Mouse (Mus musculus) duodenum, adult 2 months (tissue): ENCODE results near the gene Cdc25a. TPM values are rescaled to one million over a fixed set of nuclear protein-coding genes. Genes with fewer than 3 reads are reported as not detected.

Experiments used
- polyA plus RNA-seq: library from polyadenylated mRNA; depleted of rRNA; stranded (reverse); fragments of >200 nt; gene quantifications from 2 replicates; pipeline ENCODE4 v1.2.3, GENCODE M21; 2012; ENCODE audit warnings: low replicate concordance; rRNA removed

Gene Cdc25a
- 13.4 and 20.7 TPM in 2 replicates for polyA plus RNA-seq

GRCm38 (mm10) chr9:109874797-109875691, at the start of gene Cdc25a:
Gene Cdc25a, plus strand, starts transcription at chr9:109875579.

GRCm38 (mm10) chr9:109832391-109833087, 42.8 kb upstream of the Cdc25a start, which contains the start of gene Nme6:
Gene Nme6, plus strand, starts transcription at chr9:109832749.

GRCm38 (mm10) chr9:109849312-109849758, 26.0 kb upstream of the Cdc25a start, which contains the start of gene Camp:
Gene Camp, minus strand, starts transcription at chr9:109849617.

GRCm38 (mm10) chr9:109931257-109932171, 56.1 kb downstream of the Cdc25a start, which contains the start of gene Map4:
Gene Map4, plus strand, starts transcription at chr9:109931460.

Other genes starting within 250 kb of the Cdc25a start
- gene Fbxw24, start 249.5 kb upstream of the Cdc25a start, polyA plus RNA-seq, result not detected in 2 replicates
- not detected in 2 replicates for gene Fbxw25, start 210.9 kb upstream of the Cdc25a start, polyA plus RNA-seq
- gene Fbxw18, start 172.9 kb upstream of the Cdc25a start, polyA plus RNA-seq, result not detected in 2 replicates
- not detected in 2 replicates for gene Fbxw26, start 129.5 kb upstream of the Cdc25a start, polyA plus RNA-seq
- gene Fbxw27, start 84.9 kb upstream of the Cdc25a start, polyA plus RNA-seq, result not detected in 2 replicates
- gene Spink8, start 63.3 kb upstream of the Cdc25a start, polyA plus RNA-seq, result not detected in 2 replicates
- 14.4 and 14.7 TPM in 2 replicates for gene Nme6, start 42.8 kb upstream of the Cdc25a start, polyA plus RNA-seq
- 0.22 TPM in 1 of 2 replicates, not detected in the other for gene Camp, start 26.0 kb upstream of the Cdc25a start, polyA plus RNA-seq
- 139 and 232 TPM in 2 replicates for gene Map4, start 55.9 kb downstream of the Cdc25a start, polyA plus RNA-seq
- gene Smarcc1, start 242.1 kb downstream of the Cdc25a start, polyA plus RNA-seq, result 8.1 and 11.8 TPM in 2 replicates
- 29.1 and 36.5 TPM in 2 replicates for gene Dhx30, start 242.3 kb downstream of the Cdc25a start, polyA plus RNA-seq